Mouse (Mus musculus): ENCODE measurements around the gene Rin3. TPM values are rescaled to one million over a fixed set of nuclear protein-coding genes. Genes with fewer than 3 reads are reported as not detected.

Rin3 gene
- polyA plus RNA-seq, 1 experiment from 2014 or later, result 12.5 TPM

- H3K36me3 ChIP-seq (ENCODE audit: control insufficient read depth, insufficient read depth, low read length), result 0 out of 2 replicates have a peak, but pooled peaks cover 13% of the 10 kb centered on the region
- no peak overlapping the region for H3K27ac ChIP-seq (replicated peaks; ENCODE audit: low read depth, low read length)
- ATAC-seq (ENCODE audit: low read depth) (no peak), DNase-seq (ENCODE audit: low spot score) (no peak)
- no peak overlapping the region for H3K4me3 ChIP-seq (ENCODE audit: low read depth, low read length)
- 91% methylated on average over 8 of the region's 8 CpGs for WGBS
- H3K9me3 ChIP-seq (ENCODE audit: control insufficient read depth, low read length), result no peaks in the 10 kb centered on the region
- no peak overlapping the region for H3K9ac ChIP-seq (ENCODE audit: low read depth, low read length)
- H3K4me2 ChIP-seq (ENCODE audit: low read depth, low read length), result no peak overlapping the region
- no peaks in the 10 kb centered on the region for H3K4me1 ChIP-seq (ENCODE audit: control insufficient read depth, insufficient read depth, low read length)
- no peaks in the 10 kb centered on the region for H3K27me3 ChIP-seq (replicated peaks; ENCODE audit: control insufficient read depth, insufficient read depth, low read length)
These were observed 140.8 kb downstream of the Rin3 start for GRCm38 (mm10) chr12:102423625-102424024.

- WGBS, result 57% methylated on average over 2 of the region's 2 CpGs
- H3K4me3 ChIP-seq (ENCODE audit: low read depth, low read length), result no peak overlapping the region
These were observed 141.6 kb downstream of the Rin3 start for GRCm38 (mm10) chr12:102424456-102424855.

GRCm38 (mm10) chr12:102425048-102425578 lies 142.3 kb downstream of the Rin3 start:
- H3K4me3 ChIP-seq (ENCODE audit: low read depth, low read length), result no peak overlapping the region
- no peaks in the 10 kb centered on the region for H3K9me3 ChIP-seq (ENCODE audit: control insufficient read depth, low read length)
- no peak overlapping the region for H3K27ac ChIP-seq (replicated peaks; ENCODE audit: low read depth, low read length)
- no peaks in the 10 kb centered on the region for H3K4me1 ChIP-seq (ENCODE audit: control insufficient read depth, insufficient read depth, low read length)
- 0 out of 2 replicates have a peak, but pooled peaks cover 13% of the 10 kb centered on the region for H3K36me3 ChIP-seq (ENCODE audit: control insufficient read depth, insufficient read depth, low read length)
- DNase-seq (ENCODE audit: low spot score) (no peak), ATAC-seq (ENCODE audit: low read depth) (peak; percentile 9; the same call in 1 of the 2 replicates)
- H3K4me2 ChIP-seq (ENCODE audit: low read depth, low read length), result no peak overlapping the region
- H3K27me3 ChIP-seq (replicated peaks; ENCODE audit: control insufficient read depth, insufficient read depth, low read length), result no peaks in the 10 kb centered on the region
- H3K9ac ChIP-seq (ENCODE audit: low read depth, low read length), result no peak overlapping the region
- WGBS, result 45% methylated on average over 4 of the region's 4 CpGs

More at GRCm38 (mm10) chr12:102424456-102424855, 141.6 kb downstream of the Rin3 start:
- Histone ChIP-seq H3K36me3 (ENCODE audit: control insufficient read depth, insufficient read depth, low read length) (0 out of 2 replicates have a peak, but pooled peaks cover 13% of the 10 kb centered on the region), H3K9ac (ENCODE audit: low read depth, low read length) (no peak overlapping the region), H3K27me3 (replicated peaks; ENCODE audit: control insufficient read depth, insufficient read depth, low read length) (no peaks in the 10 kb centered on the region), H3K4me2 (ENCODE audit: low read depth, low read length) (no peak overlapping the region), H3K9me3 (ENCODE audit: control insufficient read depth, low read length) (no peaks in the 10 kb centered on the region), H3K4me1 (ENCODE audit: control insufficient read depth, insufficient read depth, low read length) (no peaks in the 10 kb centered on the region), H3K27ac (replicated peaks; ENCODE audit: low read depth, low read length) (no peak overlapping the region)
- ATAC-seq (ENCODE audit: low read depth) (no peak), DNase-seq (ENCODE audit: low spot score) (no peak)

- H3K27ac ChIP-seq (replicated peaks; ENCODE audit: low read depth, low read length), result no peak overlapping the region
- no peaks in the 10 kb centered on the region for H3K27me3 ChIP-seq (replicated peaks; ENCODE audit: control insufficient read depth, insufficient read depth, low read length)
- no peak for ATAC-seq (ENCODE audit: low read depth)
- H3K4me2 ChIP-seq (ENCODE audit: low read depth, low read length), result no peak overlapping the region
- H3K4me1 ChIP-seq (ENCODE audit: control insufficient read depth, insufficient read depth, low read length), result no peaks in the 10 kb centered on the region
- no peak overlapping the region for H3K4me3 ChIP-seq (ENCODE audit: low read depth, low read length)
- H3K9ac ChIP-seq (ENCODE audit: low read depth, low read length), result no peak overlapping the region
- 92% methylated on average over 7 of the region's 7 CpGs for WGBS
- no peak for DNase-seq (ENCODE audit: low spot score)
- no peaks in the 10 kb centered on the region for H3K9me3 ChIP-seq (ENCODE audit: control insufficient read depth, low read length)
- H3K36me3 ChIP-seq (ENCODE audit: control insufficient read depth, insufficient read depth, low read length), result 0 out of 2 replicates have a peak, but pooled peaks cover 13% of the 10 kb centered on the region
These were observed 143.4 kb downstream of the Rin3 start for GRCm38 (mm10) chr12:102426285-102426684.

GRCm38 (mm10) chr12:102429656-102430055 lies 146.8 kb downstream of the Rin3 start:
- no peak overlapping the region for H3K9ac ChIP-seq (ENCODE audit: low read depth, low read length)
- H3K4me2 ChIP-seq (ENCODE audit: low read depth, low read length), result no peak overlapping the region
- no peaks in the 10 kb centered on the region for H3K36me3 ChIP-seq (ENCODE audit: control insufficient read depth, insufficient read depth, low read length)
- DNase-seq (ENCODE audit: low spot score), result no peak
- ATAC-seq (ENCODE audit: low read depth), result no peak
- 83% methylated on average over 5 of the region's 5 CpGs for WGBS
- no peaks in the 10 kb centered on the region for H3K9me3 ChIP-seq (ENCODE audit: control insufficient read depth, low read length)
- no peak overlapping the region for H3K4me3 ChIP-seq (ENCODE audit: low read depth, low read length)
- H3K4me1 ChIP-seq (ENCODE audit: control insufficient read depth, insufficient read depth, low read length), result no peaks in the 10 kb centered on the region
- H3K27ac ChIP-seq (replicated peaks; ENCODE audit: low read depth, low read length), result no peak overlapping the region
- H3K27me3 ChIP-seq (replicated peaks; ENCODE audit: control insufficient read depth, insufficient read depth, low read length), result no peaks in the 10 kb centered on the region

GRCm38 (mm10) chr12:102430228-102430627 lies 147.4 kb downstream of the Rin3 start:
- Histone ChIP-seq H3K4me1 (ENCODE audit: control insufficient read depth, insufficient read depth, low read length) (no peaks in the 10 kb centered on the region), H3K27ac (replicated peaks; ENCODE audit: low read depth, low read length) (no peak overlapping the region), H3K9ac (ENCODE audit: low read depth, low read length) (no peak overlapping the region), H3K27me3 (replicated peaks; ENCODE audit: control insufficient read depth, insufficient read depth, low read length) (no peaks in the 10 kb centered on the region), H3K4me2 (ENCODE audit: low read depth, low read length) (no peak overlapping the region), H3K4me3 (ENCODE audit: low read depth, low read length) (no peak overlapping the region), H3K36me3 (ENCODE audit: control insufficient read depth, insufficient read depth, low read length) (no peaks in the 10 kb centered on the region), H3K9me3 (ENCODE audit: control insufficient read depth, low read length) (no peaks in the 10 kb centered on the region)
- peak; percentile 44; the same call in 1 of the 2 replicates for ATAC-seq (ENCODE audit: low read depth)
- DNase-seq (ENCODE audit: low spot score), result no peak
- 79% methylated on average over 4 of the region's 4 CpGs for WGBS

GRCm38 (mm10) chr12:102432238-102432637 lies 149.4 kb downstream of the Rin3 start:
- no peaks in the 10 kb centered on the region for H3K4me1 ChIP-seq (ENCODE audit: control insufficient read depth, insufficient read depth, low read length)
- no peak overlapping the region for H3K9ac ChIP-seq (ENCODE audit: low read depth, low read length)
- H3K27ac ChIP-seq (replicated peaks; ENCODE audit: low read depth, low read length), result no peak overlapping the region
- no peaks in the 10 kb centered on the region for H3K9me3 ChIP-seq (ENCODE audit: control insufficient read depth, low read length)
- no peaks in the 10 kb centered on the region for H3K27me3 ChIP-seq (replicated peaks; ENCODE audit: control insufficient read depth, insufficient read depth, low read length)
- ATAC-seq (ENCODE audit: low read depth) (peak; percentile 55; the same call in 1 of the 2 replicates), DNase-seq (ENCODE audit: low spot score) (peak; percentile 53)
- no peak overlapping the region for H3K4me3 ChIP-seq (ENCODE audit: low read depth, low read length)
- 64% methylated on average over 12 of the region's 12 CpGs for WGBS
- H3K36me3 ChIP-seq (ENCODE audit: control insufficient read depth, insufficient read depth, low read length), result no peaks in the 10 kb centered on the region
- H3K4me2 ChIP-seq (ENCODE audit: low read depth, low read length), result no peak overlapping the region

- peaks cover 9% of the 10 kb centered on the region; the same call in 1 of the 2 replicates for H3K4me1 ChIP-seq (ENCODE audit: control insufficient read depth, insufficient read depth, low read length)
- no peak overlapping the region for H3K4me3 ChIP-seq (ENCODE audit: low read depth, low read length)
- no peak for ATAC-seq (ENCODE audit: low read depth)
- no peaks in the 10 kb centered on the region for H3K9me3 ChIP-seq (ENCODE audit: control insufficient read depth, low read length)
- no peaks in the 10 kb centered on the region for H3K27me3 ChIP-seq (replicated peaks; ENCODE audit: control insufficient read depth, insufficient read depth, low read length)
- no peak overlapping the region for H3K4me2 ChIP-seq (ENCODE audit: low read depth, low read length)
- H3K27ac ChIP-seq (replicated peaks; ENCODE audit: low read depth, low read length), result no peak overlapping the region
- 83% methylated on average over 4 of the region's 4 CpGs for WGBS
- H3K36me3 ChIP-seq (ENCODE audit: control insufficient read depth, insufficient read depth, low read length), result no peaks in the 10 kb centered on the region
- H3K9ac ChIP-seq (ENCODE audit: low read depth, low read length), result no peak overlapping the region
- DNase-seq (ENCODE audit: low spot score), result no peak
These were observed 151.3 kb downstream of the Rin3 start for GRCm38 (mm10) chr12:102434107-102434506.

- 55% methylated on average over 10 of the region's 10 CpGs for WGBS
- Histone ChIP-seq H3K36me3 (ENCODE audit: control insufficient read depth, insufficient read depth, low read length) (no peaks in the 10 kb centered on the region), H3K4me3 (ENCODE audit: low read depth, low read length) (no peak overlapping the region), H3K27ac (replicated peaks; ENCODE audit: low read depth, low read length) (no peak overlapping the region), H3K9me3 (ENCODE audit: control insufficient read depth, low read length) (no peaks in the 10 kb centered on the region), H3K27me3 (replicated peaks; ENCODE audit: control insufficient read depth, insufficient read depth, low read length) (no peaks in the 10 kb centered on the region), H3K4me2 (ENCODE audit: low read depth, low read length) (no peak overlapping the region), H3K9ac (ENCODE audit: low read depth, low read length) (no peak overlapping the region), H3K4me1 (ENCODE audit: control insufficient read depth, insufficient read depth, low read length) (peaks cover 9% of the 10 kb centered on the region; the same call in 1 of the 2 replicates)
- DNase-seq (ENCODE audit: low spot score), result no peak
- no peak for ATAC-seq (ENCODE audit: low read depth)
These were observed 154.2 kb downstream of the Rin3 start for GRCm38 (mm10) chr12:102436939-102437526.
